Mouse (Mus musculus) stomach, postnatal 0 days (tissue): Measurements from ENCODE around the gene Uhmk1.

ENCODE experiments used
- CTCF ChIP-seq: IDR thresholded peaks from 2 replicates; pipeline ENCODE4 v1.5.1; 2016; ENCODE audit warnings: antibody characterized with exemption, low read depth, mild to moderate bottlenecking, moderate library complexity
- EP300 ChIP-seq: optimal IDR thresholded peaks from 2 replicates; pipeline ENCODE3; 2016; ENCODE audit warnings: antibody characterized with exemption

DNA sequence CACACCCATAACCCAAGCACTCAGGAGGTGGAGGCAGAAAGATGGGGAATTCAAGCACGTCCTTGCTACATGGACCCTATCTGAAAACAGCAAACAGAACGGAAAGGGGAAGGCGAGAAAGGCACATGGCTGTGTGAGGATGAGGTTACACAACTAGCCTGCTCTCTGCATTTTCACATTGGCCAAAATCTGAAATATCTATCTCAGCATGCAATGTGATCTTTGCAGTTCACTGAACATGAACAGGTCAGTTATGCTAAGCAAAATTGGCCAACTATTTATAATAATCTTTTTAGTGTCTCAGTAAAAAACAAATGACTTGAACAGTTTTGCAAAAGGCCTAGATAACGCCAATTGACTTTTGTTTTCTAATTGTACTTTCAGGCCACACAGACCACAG lies 65.4 kb downstream of the Uhmk1 start:
- TF ChIP-seq EP300 (no peak), CTCF (no peak)
